Mouse (Mus musculus): ENCODE data around the gene Ada. TPM values are rescaled to one million over a fixed set of nuclear protein-coding genes. Genes with fewer than 3 reads are reported as not detected.

Ada gene
- polyA plus RNA-seq, 1 experiment: 8.4 TPM

- Histone ChIP-seq H3K9ac (ENCODE audit: low read depth, poor library complexity, severe bottlenecking) (no peak overlapping the region), H3K4me1 (ENCODE audit: control insufficient read depth, insufficient read depth, low read length) (no peaks in the 10 kb centered on the region), H3K4me3 (ENCODE audit: low read depth, low read length) (no peak overlapping the region), H3K27ac (ENCODE audit: insufficient read depth, low read length) (no peak overlapping the region), H3K27me3 (ENCODE audit: control insufficient read depth, insufficient read depth, low read length, poor library complexity, severe bottlenecking) (no peaks in the 10 kb centered on the region), H3K9me3 (replicated peaks; ENCODE audit: control insufficient read depth, insufficient read depth, low read length, poor library complexity, severe bottlenecking) (no peaks in the 10 kb centered on the region), H3K36me3 (ENCODE audit: control insufficient read depth, insufficient read depth, low read length, poor library complexity, severe bottlenecking) (no peaks in the 10 kb centered on the region)
- TF ChIP-seq CTCF (IDR thresholded peaks at IDR 0.05; ENCODE audit: low read depth, low read length) (no peak), POLR2A (IDR thresholded peaks at IDR 0.05; ENCODE audit: insufficient read depth, low read length) (no peak), EP300 (IDR thresholded peaks at IDR 0.05; ENCODE audit: insufficient read depth, low read depth, low read length) (no peak)
Observed at GRCm38 (mm10) chr2:163710606-163711159, 39.4 kb downstream of the Ada start.

- TF ChIP-seq EP300 (IDR thresholded peaks at IDR 0.05; ENCODE audit: insufficient read depth, low read depth, low read length): no peak
- no peak for TF ChIP-seq CTCF (IDR thresholded peaks at IDR 0.05; ENCODE audit: low read depth, low read length)
- TF ChIP-seq POLR2A (IDR thresholded peaks at IDR 0.05; ENCODE audit: insufficient read depth, low read length): no peak
- Histone ChIP-seq H3K9me3 (replicated peaks; ENCODE audit: control insufficient read depth, insufficient read depth, low read length, poor library complexity, severe bottlenecking) (no peaks in the 10 kb centered on the region), H3K36me3 (ENCODE audit: control insufficient read depth, insufficient read depth, low read length, poor library complexity, severe bottlenecking) (no peaks in the 10 kb centered on the region), H3K4me1 (ENCODE audit: control insufficient read depth, insufficient read depth, low read length) (no peaks in the 10 kb centered on the region), H3K9ac (ENCODE audit: low read depth, poor library complexity, severe bottlenecking) (no peak overlapping the region), H3K27ac (ENCODE audit: insufficient read depth, low read length) (no peak overlapping the region), H3K4me3 (ENCODE audit: low read depth, low read length) (no peak overlapping the region), H3K27me3 (ENCODE audit: control insufficient read depth, insufficient read depth, low read length, poor library complexity, severe bottlenecking) (no peaks in the 10 kb centered on the region)
Observed at GRCm38 (mm10) chr2:163710000-163710399, 40.0 kb downstream of the Ada start.

- Histone ChIP-seq H3K27ac (ENCODE audit: insufficient read depth, low read length) (no peak overlapping the region), H3K9ac (ENCODE audit: low read depth, poor library complexity, severe bottlenecking) (no peak overlapping the region), H3K36me3 (ENCODE audit: control insufficient read depth, insufficient read depth, low read length, poor library complexity, severe bottlenecking) (no peaks in the 10 kb centered on the region), H3K4me3 (ENCODE audit: low read depth, low read length) (no peak overlapping the region), H3K27me3 (ENCODE audit: control insufficient read depth, insufficient read depth, low read length, poor library complexity, severe bottlenecking) (no peaks in the 10 kb centered on the region), H3K4me1 (ENCODE audit: control insufficient read depth, insufficient read depth, low read length) (no peaks in the 10 kb centered on the region), H3K9me3 (replicated peaks; ENCODE audit: control insufficient read depth, insufficient read depth, low read length, poor library complexity, severe bottlenecking) (no peaks in the 10 kb centered on the region)
- TF ChIP-seq POLR2A (IDR thresholded peaks at IDR 0.05; ENCODE audit: insufficient read depth, low read length): no peak
- no peak for TF ChIP-seq CTCF (IDR thresholded peaks at IDR 0.05; ENCODE audit: low read depth, low read length)
- TF ChIP-seq EP300 (IDR thresholded peaks at IDR 0.05; ENCODE audit: insufficient read depth, low read depth, low read length): no peak
Observed at GRCm38 (mm10) chr2:163708763-163709250, 41.2 kb downstream of the Ada start.

- Histone ChIP-seq H3K4me3 (ENCODE audit: low read depth, low read length) (no peak overlapping the region), H3K4me1 (ENCODE audit: control insufficient read depth, insufficient read depth, low read length) (no peaks in the 10 kb centered on the region), H3K36me3 (ENCODE audit: control insufficient read depth, insufficient read depth, low read length, poor library complexity, severe bottlenecking) (no peaks in the 10 kb centered on the region), H3K27ac (ENCODE audit: insufficient read depth, low read length) (no peak overlapping the region), H3K9ac (ENCODE audit: low read depth, poor library complexity, severe bottlenecking) (no peak overlapping the region), H3K9me3 (replicated peaks; ENCODE audit: control insufficient read depth, insufficient read depth, low read length, poor library complexity, severe bottlenecking) (no peaks in the 10 kb centered on the region), H3K27me3 (ENCODE audit: control insufficient read depth, insufficient read depth, low read length, poor library complexity, severe bottlenecking) (no peaks in the 10 kb centered on the region)
- TF ChIP-seq CTCF (IDR thresholded peaks at IDR 0.05; ENCODE audit: low read depth, low read length) (no peak), EP300 (IDR thresholded peaks at IDR 0.05; ENCODE audit: insufficient read depth, low read depth, low read length) (no peak), POLR2A (IDR thresholded peaks at IDR 0.05; ENCODE audit: insufficient read depth, low read length) (no peak)
Observed at GRCm38 (mm10) chr2:163708321-163708720, 41.7 kb downstream of the Ada start.

GRCm38 (mm10) chr2:163703599-163704260 lies 46.3 kb downstream of the Ada start:
- H3K4me3 ChIP-seq (ENCODE audit: low read depth, low read length): no peak overlapping the region
- H3K9ac ChIP-seq (ENCODE audit: low read depth, poor library complexity, severe bottlenecking): no peak overlapping the region
- no peaks in the 10 kb centered on the region for H3K4me1 ChIP-seq (ENCODE audit: control insufficient read depth, insufficient read depth, low read length)
- no peaks in the 10 kb centered on the region for H3K27me3 ChIP-seq (ENCODE audit: control insufficient read depth, insufficient read depth, low read length, poor library complexity, severe bottlenecking)
- no peaks in the 10 kb centered on the region for H3K36me3 ChIP-seq (ENCODE audit: control insufficient read depth, insufficient read depth, low read length, poor library complexity, severe bottlenecking)
- no peaks in the 10 kb centered on the region for H3K9me3 ChIP-seq (replicated peaks; ENCODE audit: control insufficient read depth, insufficient read depth, low read length, poor library complexity, severe bottlenecking)
- H3K27ac ChIP-seq (ENCODE audit: insufficient read depth, low read length): no peak overlapping the region
- TF ChIP-seq CTCF (IDR thresholded peaks at IDR 0.05; ENCODE audit: low read depth, low read length) (no peak), EP300 (IDR thresholded peaks at IDR 0.05; ENCODE audit: insufficient read depth, low read depth, low read length) (no peak)

- no peaks in the 10 kb centered on the region for H3K36me3 ChIP-seq (ENCODE audit: control insufficient read depth, insufficient read depth, low read length, poor library complexity, severe bottlenecking)
- H3K9ac ChIP-seq (ENCODE audit: low read depth, poor library complexity, severe bottlenecking): no peak overlapping the region
- H3K4me3 ChIP-seq (ENCODE audit: low read depth, low read length): no peak overlapping the region
- no peaks in the 10 kb centered on the region for H3K27me3 ChIP-seq (ENCODE audit: control insufficient read depth, insufficient read depth, low read length, poor library complexity, severe bottlenecking)
- no peaks in the 10 kb centered on the region for H3K9me3 ChIP-seq (replicated peaks; ENCODE audit: control insufficient read depth, insufficient read depth, low read length, poor library complexity, severe bottlenecking)
- no peaks in the 10 kb centered on the region for H3K4me1 ChIP-seq (ENCODE audit: control insufficient read depth, insufficient read depth, low read length)
- no peak overlapping the region for H3K27ac ChIP-seq (ENCODE audit: insufficient read depth, low read length)
- no peak for TF ChIP-seq POLR2A (IDR thresholded peaks at IDR 0.05; ENCODE audit: insufficient read depth, low read length)
- TF ChIP-seq CTCF (IDR thresholded peaks at IDR 0.05; ENCODE audit: low read depth, low read length): no peak
- TF ChIP-seq EP300 (IDR thresholded peaks at IDR 0.05; ENCODE audit: insufficient read depth, low read depth, low read length): no peak
Observed at GRCm38 (mm10) chr2:163702921-163703320, 47.1 kb downstream of the Ada start.
